Mouse (Mus musculus): ENCODE results near the gene Panx1.

DNA sequence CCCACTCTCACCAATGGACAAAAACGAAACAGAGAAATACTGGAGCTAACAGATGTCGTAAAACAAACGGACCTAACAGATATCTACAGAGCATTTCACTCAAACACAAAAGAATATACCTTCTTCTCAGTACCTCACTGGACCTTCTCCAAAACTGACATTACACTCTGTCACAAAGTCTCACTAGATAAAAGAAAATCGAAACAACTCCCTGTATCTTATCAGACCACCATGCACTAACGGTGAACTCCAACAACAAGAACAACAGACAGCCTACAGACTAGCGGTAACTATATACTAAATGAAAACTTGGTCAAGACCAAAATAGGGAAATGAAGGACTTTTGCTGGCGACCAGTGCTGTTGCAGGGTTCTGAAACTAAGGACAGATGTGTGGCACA is 71.5 kb downstream of the Panx1 start:
- TF ChIP-seq CTCF (IDR thresholded peaks at IDR 0.05; ENCODE audit: low read depth, low read length) (no peak), POLR2A (IDR thresholded peaks at IDR 0.05; ENCODE audit: borderline replicate concordance, low read depth, low read length) (no peak)

Data from bone marrow macrophage, adult 2 months (primary cell).